Mouse (Mus musculus): ENCODE measurements at regions not wholly inside any gene's neighbourhood (a gene's known extent, or its start where the extent isn't known, plus 50 kb on each side); places are given as distances from the start of the nearest gene placed in this dataset.

DNA sequence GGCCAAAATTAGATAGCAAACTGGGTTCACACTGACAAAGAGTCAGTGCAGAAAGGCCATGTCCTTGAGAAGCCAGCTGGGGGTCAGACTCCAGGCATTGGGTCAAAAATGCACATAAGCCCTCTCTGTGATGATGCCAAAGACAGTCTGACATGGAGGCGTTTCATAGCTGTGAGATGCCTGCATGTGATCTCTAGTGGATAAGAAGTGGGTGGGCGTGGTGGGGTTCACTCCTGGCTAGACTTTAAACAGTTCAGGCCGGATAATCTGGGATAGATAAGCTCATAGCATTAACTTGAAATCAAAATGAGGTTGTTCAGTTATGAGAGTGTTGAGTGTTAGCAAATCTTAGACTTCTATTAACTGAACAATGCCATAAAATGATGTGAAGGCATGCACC lies 293.3 kb downstream of the Pmp22 start:
- TF ChIP-seq CTCF (IDR thresholded peaks at IDR 0.05; ENCODE audit: control insufficient read depth, insufficient read depth, low read length) (no peak), POLR2A (IDR thresholded peaks at IDR 0.05; ENCODE audit: borderline replicate concordance, control insufficient read depth, low read depth, low read length) (no peak)

Measured in bone marrow, adult 2 months (tissue).